Mouse (Mus musculus): ENCODE results near the gene Spi1. TPM values are rescaled to one million over a fixed set of nuclear protein-coding genes. Genes with fewer than 3 reads are reported as not detected.
A peak's percentile ranks its signal among the peaks of the same experiment; 100 is the strongest.
"Not testable (repeated sequence)": the region's sequence is repeated elsewhere in the genome, so short reads cannot be mapped to it uniquely, and the experiment has no call there.

Spi1 gene
- 2.2 and 4.9 TPM in 2 replicates for polyA plus RNA-seq (2014; fragmentation: Nextera tagmentation; extraction: Ambion mirVana)

GRCm38 (mm10) chr2:91081775-91082695 is at the start of gene Spi1:
TSS of gene Spi1 (plus strand) at chr2:91082390.
- no peak for ATAC-seq (replicated peaks; ENCODE audit: low FRiP score)
- Histone ChIP-seq H3K27ac (ENCODE audit: low read depth, low read length) (no peak within 1 kb of the TSS), H3K27me3 (ENCODE audit: control insufficient read depth, insufficient read depth, low read length) (no peaks in the 10 kb centered on the region)

GRCm38 (mm10) chr2:91033000-91033399 is 49.2 kb upstream of the Spi1 start:
- Histone ChIP-seq H3K4me3 (ENCODE audit: low read depth, low read length) (no peak overlapping the region), H3K27ac (ENCODE audit: low read depth, low read length) (no peak overlapping the region), H3K9me3 (ENCODE audit: control insufficient read depth, low read length) (no peaks in the 10 kb centered on the region), H3K36me3 (ENCODE audit: control insufficient read depth, insufficient read depth, low read length) (no peaks in the 10 kb centered on the region), H3K27me3 (ENCODE audit: control insufficient read depth, insufficient read depth, low read length) (no peaks in the 10 kb centered on the region), H3K4me2 (ENCODE audit: low read depth, low read length, severe bottlenecking) (no peak overlapping the region), H3K4me1 (replicated peaks; ENCODE audit: control insufficient read depth, insufficient read depth, low read length) (no peaks in the 10 kb centered on the region), H3K9ac (ENCODE audit: low read length) (no peak overlapping the region)
- no peak for ATAC-seq (replicated peaks; ENCODE audit: low FRiP score)
- 13% methylated on average over 3 of the region's 3 CpGs for WGBS
- DNase-seq (ENCODE audit: low spot score): no peak

More at GRCm38 (mm10) chr2:91081775-91082695, at the start of gene Spi1:
- DNase-seq (ENCODE audit: low spot score): no peak
- WGBS: 86% methylated on average over 13 of the region's 13 CpGs
- H3K36me3 ChIP-seq (ENCODE audit: control insufficient read depth, insufficient read depth, low read length): no peaks in the 10 kb centered on the region
- no peak within 1 kb of the TSS for H3K9ac ChIP-seq (ENCODE audit: low read length)
- no peak within 1 kb of the TSS for H3K4me2 ChIP-seq (ENCODE audit: low read depth, low read length, severe bottlenecking)
- no peak within 1 kb of the TSS for H3K4me3 ChIP-seq (ENCODE audit: low read depth, low read length)
- peaks cover 3% of the 10 kb centered on the region; the same call in 1 of the 2 replicates for H3K4me1 ChIP-seq (replicated peaks; ENCODE audit: control insufficient read depth, insufficient read depth, low read length)
- H3K9me3 ChIP-seq (ENCODE audit: control insufficient read depth, low read length): no peaks in the 10 kb centered on the region

GRCm38 (mm10) chr2:91035385-91035784 is 46.8 kb upstream of the Spi1 start, which contains the start of gene Rapsn:
TSS of gene Rapsn (plus strand) at chr2:91035620.
- H3K4me3 ChIP-seq (ENCODE audit: low read depth, low read length): no peak within 1 kb of the TSS
- no peak for DNase-seq (ENCODE audit: low spot score)
- ATAC-seq (replicated peaks; ENCODE audit: low FRiP score): no peak
- no peaks in the 10 kb centered on the region for H3K36me3 ChIP-seq (ENCODE audit: control insufficient read depth, insufficient read depth, low read length)
- no peaks in the 10 kb centered on the region for H3K4me1 ChIP-seq (replicated peaks; ENCODE audit: control insufficient read depth, insufficient read depth, low read length)
- H3K27me3 ChIP-seq (ENCODE audit: control insufficient read depth, insufficient read depth, low read length): no peaks in the 10 kb centered on the region
- H3K4me2 ChIP-seq (ENCODE audit: low read depth, low read length, severe bottlenecking): no peak within 1 kb of the TSS
- H3K27ac ChIP-seq (ENCODE audit: low read depth, low read length): no peak within 1 kb of the TSS
- no peaks in the 10 kb centered on the region for H3K9me3 ChIP-seq (ENCODE audit: control insufficient read depth, low read length)
- H3K9ac ChIP-seq (ENCODE audit: low read length): no peak within 1 kb of the TSS
- 76% methylated on average over 9 of the region's 9 CpGs for WGBS

GRCm38 (mm10) chr2:91041786-91042185 is 40.4 kb upstream of the Spi1 start:
- DNase-seq (ENCODE audit: low spot score) (no peak), ATAC-seq (replicated peaks; ENCODE audit: low FRiP score) (0 out of 2 replicates have a peak, but pooled peaks have one; percentile 40)
- H3K27me3 ChIP-seq (ENCODE audit: control insufficient read depth, insufficient read depth, low read length): no peaks in the 10 kb centered on the region
- H3K9ac ChIP-seq (ENCODE audit: low read length): no peak overlapping the region
- H3K4me2 ChIP-seq (ENCODE audit: low read depth, low read length, severe bottlenecking): no peak overlapping the region
- H3K36me3 ChIP-seq (ENCODE audit: control insufficient read depth, insufficient read depth, low read length): no peaks in the 10 kb centered on the region
- peaks cover 2% of the 10 kb centered on the region; the same call in 1 of the 2 replicates for H3K4me1 ChIP-seq (replicated peaks; ENCODE audit: control insufficient read depth, insufficient read depth, low read length)
- no peak overlapping the region for H3K4me3 ChIP-seq (ENCODE audit: low read depth, low read length)
- no peaks in the 10 kb centered on the region for H3K9me3 ChIP-seq (ENCODE audit: control insufficient read depth, low read length)
- H3K27ac ChIP-seq (ENCODE audit: low read depth, low read length): no peak overlapping the region
- 77% methylated on average over 8 of the region's 8 CpGs for WGBS

GRCm38 (mm10) chr2:91042651-91043398 is 39.4 kb upstream of the Spi1 start:
- H3K9me3 ChIP-seq (ENCODE audit: control insufficient read depth, low read length): no peaks in the 10 kb centered on the region
- DNase-seq (ENCODE audit: low spot score): no peak
- 69% methylated on average over 20 of the region's 21 CpGs for WGBS
- H3K4me1 ChIP-seq (replicated peaks; ENCODE audit: control insufficient read depth, insufficient read depth, low read length): peaks cover 2% of the 10 kb centered on the region; the same call in 1 of the 2 replicates
- no peak overlapping the region for H3K27ac ChIP-seq (ENCODE audit: low read depth, low read length)
- H3K36me3 ChIP-seq (ENCODE audit: control insufficient read depth, insufficient read depth, low read length): no peaks in the 10 kb centered on the region
- no peak overlapping the region for H3K4me2 ChIP-seq (ENCODE audit: low read depth, low read length, severe bottlenecking)
- peak overlapping the region; percentile 29; the same call in 1 of the 2 replicates for H3K9ac ChIP-seq (ENCODE audit: low read length)
- H3K27me3 ChIP-seq (ENCODE audit: control insufficient read depth, insufficient read depth, low read length): no peaks in the 10 kb centered on the region
- ATAC-seq (replicated peaks; ENCODE audit: low FRiP score): peak; percentile 53
- H3K4me3 ChIP-seq (ENCODE audit: low read depth, low read length): no peak overlapping the region

GRCm38 (mm10) chr2:91044727-91045126 is 37.5 kb upstream of the Spi1 start:
- 83% methylated on average over 13 of the region's 13 CpGs for WGBS
- Histone ChIP-seq H3K27me3 (ENCODE audit: control insufficient read depth, insufficient read depth, low read length) (no peaks in the 10 kb centered on the region), H3K36me3 (ENCODE audit: control insufficient read depth, insufficient read depth, low read length) (no peaks in the 10 kb centered on the region), H3K9ac (ENCODE audit: low read length) (no peak overlapping the region), H3K4me2 (ENCODE audit: low read depth, low read length, severe bottlenecking) (no peak overlapping the region), H3K4me3 (ENCODE audit: low read depth, low read length) (no peak overlapping the region), H3K4me1 (replicated peaks; ENCODE audit: control insufficient read depth, insufficient read depth, low read length) (peaks cover 2% of the 10 kb centered on the region; the same call in 1 of the 2 replicates), H3K27ac (ENCODE audit: low read depth, low read length) (no peak overlapping the region), H3K9me3 (ENCODE audit: control insufficient read depth, low read length) (no peaks in the 10 kb centered on the region)
- DNase-seq (ENCODE audit: low spot score) (no peak), ATAC-seq (replicated peaks; ENCODE audit: low FRiP score) (no peak)

- H3K27me3 ChIP-seq (ENCODE audit: control insufficient read depth, insufficient read depth, low read length); H3K36me3 ChIP-seq (ENCODE audit: control insufficient read depth, insufficient read depth, low read length); DNase-seq (ENCODE audit: low spot score); H3K4me2 ChIP-seq (ENCODE audit: low read depth, low read length, severe bottlenecking); H3K27ac ChIP-seq (ENCODE audit: low read depth, low read length); H3K4me3 ChIP-seq (ENCODE audit: low read depth, low read length); H3K9ac ChIP-seq (ENCODE audit: low read length); ATAC-seq (replicated peaks; ENCODE audit: low FRiP score); H3K4me1 ChIP-seq (replicated peaks; ENCODE audit: control insufficient read depth, insufficient read depth, low read length); H3K9me3 ChIP-seq (ENCODE audit: control insufficient read depth, low read length): not testable (repeated sequence)
- WGBS: 100% methylated on average over 1 of the region's 1 CpGs
These were observed 36.4 kb upstream of the Spi1 start for GRCm38 (mm10) chr2:91045805-91046204.

- Histone ChIP-seq H3K4me2 (ENCODE audit: low read depth, low read length, severe bottlenecking) (no peak overlapping the region), H3K4me1 (replicated peaks; ENCODE audit: control insufficient read depth, insufficient read depth, low read length) (no peaks in the 10 kb centered on the region; the same call in 1 of the 2 replicates), H3K4me3 (ENCODE audit: low read depth, low read length) (no peak overlapping the region), H3K9me3 (ENCODE audit: control insufficient read depth, low read length) (no peaks in the 10 kb centered on the region), H3K27ac (ENCODE audit: low read depth, low read length) (no peak overlapping the region), H3K9ac (ENCODE audit: low read length) (no peak overlapping the region), H3K27me3 (ENCODE audit: control insufficient read depth, insufficient read depth, low read length) (no peaks in the 10 kb centered on the region), H3K36me3 (ENCODE audit: control insufficient read depth, insufficient read depth, low read length) (no peaks in the 10 kb centered on the region)
- DNase-seq (ENCODE audit: low spot score): no peak
- WGBS: 78% methylated on average over 9 of the region's 9 CpGs
- ATAC-seq (replicated peaks; ENCODE audit: low FRiP score): no peak
These were observed 34.8 kb upstream of the Spi1 start for GRCm38 (mm10) chr2:91047359-91047758.
